Mouse (Mus musculus) megakaryocyte, embryonic 14.5 days (primary cell): ENCODE results near the gene Dnm2. TPM values are rescaled to one million over a fixed set of nuclear protein-coding genes. Genes with fewer than 3 reads are reported as not detected.

ENCODE experiments used
- H3K27me3 ChIP-seq: replicated peaks from 2 replicates; pipeline ENCODE3; 2012; ENCODE audit warnings: inconsistent platforms
- H3K36me3 ChIP-seq: replicated peaks from 2 replicates; pipeline ENCODE3; 2012; ENCODE audit warnings: low read length, inconsistent platforms, mixed read lengths
- H3K4me1 ChIP-seq: 2 replicates; pipeline ENCODE4 v1.6.1; 2012; ENCODE audit warnings: inconsistent platforms
- H3K4me3 ChIP-seq: replicated peaks from 2 replicates; pipeline ENCODE3; 2012; ENCODE audit warnings: moderate library complexity, mild to moderate bottlenecking, inconsistent platforms
- H3K9me3 ChIP-seq: 2 replicates; pipeline ENCODE4 v1.6.1; 2012; ENCODE audit warnings: inconsistent platforms
- FLI1 ChIP-seq: IDR thresholded peaks from 2 replicates; pipeline ENCODE4 v1.6.1; 2012; ENCODE audit warnings: low read length, inconsistent platforms, mixed read lengths
- GATA1 ChIP-seq: IDR thresholded peaks from 3 replicates; pipeline ENCODE4 v1.6.1; 2012; ENCODE audit warnings: mixed read lengths, low read length, inconsistent platforms, borderline replicate concordance
- polyA plus RNA-seq: library from polyadenylated mRNA; stranded (reverse); fragments of >175 nt; gene quantifications from 2 replicates; pipeline ENCODE4 v1.2.3, GENCODE M21; 2012; ENCODE audit warnings: low replicate concordance; ENCODE audit not compliant: insufficient read depth

The Dnm2 gene
- polyA plus RNA-seq, 1 experiment = 714 TPM

GRCm38 (mm10) chr9:21556996-21557395 is 132.3 kb downstream of the Dnm2 start:
- Histone ChIP-seq H3K4me1 (peaks cover 65% of the 10 kb centered on the region), H3K27me3 (no peaks in the 10 kb centered on the region), H3K9me3 (no peaks in the 10 kb centered on the region), H3K4me3 (no peak overlapping the region), H3K36me3 (peaks cover 61% of the 10 kb centered on the region)
- TF ChIP-seq FLI1 (no peak), GATA1 (no peak)

Other genes starting within 250 kb of the Dnm2 start
- gene Keap1, start 185.5 kb upstream of the Dnm2 start, polyA plus RNA-seq = 47.4 and 49.4 TPM in 2 replicates
- gene S1pr5, start 176.5 kb upstream of the Dnm2 start, polyA plus RNA-seq = not detected in 2 replicates
- gene Atg4d, start 159.6 kb upstream of the Dnm2 start, polyA plus RNA-seq = 53.1 and 67.2 TPM in 2 replicates
- 32.6 and 47.4 TPM in 2 replicates for gene Kri1, start 136.9 kb upstream of the Dnm2 start, polyA plus RNA-seq
- gene Cdkn2d, start 133.5 kb upstream of the Dnm2 start, polyA plus RNA-seq = 94.7 and 248 TPM in 2 replicates
- not detected in 2 replicates for gene Ap1m2, start 112.6 kb upstream of the Dnm2 start, polyA plus RNA-seq
- 46.8 and 61.6 TPM in 2 replicates for gene Slc44a2, start 104.2 kb upstream of the Dnm2 start, polyA plus RNA-seq
- 55.5 and 62.9 TPM in 2 replicates for gene Ilf3, start 57.0 kb upstream of the Dnm2 start, polyA plus RNA-seq
- gene Qtrt1, start 13.1 kb upstream of the Dnm2 start, polyA plus RNA-seq = 20.1 and 20.7 TPM in 2 replicates
- gene Tmed1, start 85.3 kb downstream of the Dnm2 start, polyA plus RNA-seq = 6.6 TPM in 1 of 2 replicates, not detected in the other
- gene AB124611, start 101.3 kb downstream of the Dnm2 start, polyA plus RNA-seq = 44.7 and 70.3 TPM in 2 replicates
- gene Carm1, start 122.0 kb downstream of the Dnm2 start, polyA plus RNA-seq = 105 and 143 TPM in 2 replicates
- gene Timm29, start 167.8 kb downstream of the Dnm2 start, polyA plus RNA-seq = 4.0 and 8.8 TPM in 2 replicates
- 3.6 and 8.0 TPM in 2 replicates for gene Yipf2, start 167.9 kb downstream of the Dnm2 start, polyA plus RNA-seq
- 87.8 and 89.2 TPM in 2 replicates for gene Smarca4, start 191.3 kb downstream of the Dnm2 start, polyA plus RNA-seq